Mouse (Mus musculus): ENCODE results near the gene Gldn. TPM values are rescaled to one million over a fixed set of nuclear protein-coding genes. Genes with fewer than 3 reads are reported as not detected.

Gldn gene
- under 1 TPM; 0.33 to 0.97 TPM for total RNA-seq (2021)
- long read RNA-seq, experiment 1: 0 reads
- long read RNA-seq, experiment 2: 0 reads

DNA sequence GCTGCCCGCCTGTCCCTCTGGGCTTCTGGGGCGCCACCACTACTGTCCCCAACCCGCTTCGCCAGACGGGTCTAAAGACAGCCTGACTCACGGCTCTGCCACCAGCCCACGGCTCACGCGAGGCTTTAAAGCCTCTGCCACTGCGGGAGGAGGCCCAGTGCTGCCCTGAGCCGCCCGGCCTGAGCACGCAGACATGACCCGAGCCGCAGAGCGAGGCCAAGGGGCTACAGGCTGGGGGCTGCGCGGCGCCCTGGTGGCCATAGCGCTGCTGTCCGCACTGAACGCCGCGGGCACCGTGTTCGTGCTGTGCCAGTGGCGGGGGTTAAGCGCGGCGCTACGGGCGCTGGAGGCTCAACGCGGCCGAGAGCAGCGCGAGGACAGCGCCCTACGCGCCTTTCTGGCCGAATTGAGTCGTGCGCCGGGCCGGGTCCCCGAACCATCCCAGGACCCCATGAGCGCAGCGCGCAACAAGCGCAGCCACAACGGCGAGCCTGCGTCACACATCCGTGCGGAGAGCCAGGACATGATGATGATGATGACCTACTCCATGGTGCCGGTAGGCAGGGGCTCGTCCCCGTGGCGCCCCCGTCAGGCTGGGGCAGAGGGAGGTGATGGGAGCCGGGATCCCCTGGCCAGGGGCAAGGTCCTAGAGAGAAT is at the start of gene Gldn:
Gldn (plus strand) TSS at position 156 of the 657 bp plus-strand sequence.
- intact Hi-C loops (cut with DNase I): no loop called here
- DNase-seq (ENCODE audit: low spot score in 2 of 2): peak in 1 of 2 experiments; percentile 7

DNA sequence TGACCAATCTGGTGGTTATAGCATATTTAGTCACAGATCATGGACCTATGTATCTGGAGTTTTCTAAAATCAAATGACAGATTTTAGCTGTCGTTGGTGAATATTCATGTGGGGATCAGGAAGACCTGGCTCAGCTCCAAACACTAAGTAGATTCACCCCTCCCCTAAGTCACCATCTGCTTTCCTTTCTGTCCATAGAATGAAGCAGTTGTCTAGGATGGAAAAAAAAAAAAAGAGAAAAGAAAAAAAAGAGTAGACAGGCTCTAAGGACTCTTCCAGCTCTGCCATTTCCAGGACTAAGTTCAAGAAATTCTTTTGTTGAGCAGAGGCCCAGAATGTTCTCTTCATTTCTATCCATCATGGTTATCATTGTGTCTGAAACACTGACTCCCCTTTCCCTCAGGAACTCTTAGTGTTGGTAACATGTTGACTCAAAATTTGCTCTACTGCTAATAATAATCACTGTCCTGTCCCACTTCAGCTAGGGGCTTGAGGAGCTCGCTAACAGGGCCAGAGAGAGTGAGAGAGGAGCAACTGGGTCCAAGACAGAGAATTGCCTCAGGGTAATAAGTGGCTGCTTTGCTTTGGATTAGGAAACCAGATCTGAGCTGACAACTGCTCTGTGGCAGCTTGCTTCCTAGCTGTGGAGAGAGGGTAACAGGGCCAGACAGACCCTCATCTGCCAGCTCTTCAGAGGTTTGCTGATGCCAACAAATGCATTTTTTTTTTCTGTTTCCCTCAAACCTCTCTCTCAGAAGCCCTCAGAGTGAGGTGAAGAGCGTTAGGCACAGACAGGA is 41.2 kb upstream of the Gldn start:
- intact Hi-C loops (cut with DNase I): no loop called here
- DNase-seq (ENCODE audit: low spot score in 2 of 2): no peak

DNA sequence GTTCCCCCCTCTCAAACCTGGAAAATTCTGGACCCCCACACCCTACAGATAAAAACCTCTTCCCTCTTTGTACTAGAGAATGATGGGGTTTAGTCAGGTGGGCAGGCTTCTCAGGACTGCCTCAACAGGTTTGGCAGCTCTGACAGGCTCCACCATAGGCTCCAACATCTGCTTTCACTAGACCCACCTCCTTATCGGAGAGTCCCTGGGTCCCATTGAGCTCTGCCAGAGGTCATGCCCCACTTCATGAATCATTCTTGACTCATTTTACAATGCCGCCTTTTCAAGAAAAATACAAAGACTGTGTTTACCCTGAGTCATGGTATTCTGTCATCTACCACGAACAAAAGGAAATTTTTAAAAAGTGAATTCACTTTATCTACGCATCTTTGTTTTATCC is 21.5 kb upstream of the Gldn start:
- intact Hi-C loops (cut with DNase I): no loop called here
- DNase-seq (ENCODE audit: low spot score in 2 of 2): no peak

DNA sequence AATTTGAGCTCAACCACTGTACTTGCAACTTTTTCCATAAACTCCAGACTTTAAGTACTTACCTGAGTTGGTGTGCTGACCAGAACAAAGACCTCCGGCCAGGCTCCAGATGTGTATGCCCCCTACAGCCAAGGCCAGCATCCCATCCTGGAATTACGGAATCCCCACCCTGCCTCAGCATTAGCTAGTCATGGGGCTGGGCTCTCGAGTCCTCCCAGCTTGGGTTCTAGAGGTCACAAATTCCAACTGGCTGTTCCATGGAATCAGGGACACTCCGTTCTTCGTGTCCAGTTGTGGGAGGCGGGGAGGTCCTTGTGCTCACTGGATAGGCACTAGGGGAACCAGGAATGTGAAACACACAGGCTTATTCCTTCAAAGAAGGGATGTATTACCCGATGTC is 18.3 kb upstream of the Gldn start, which contains the start of gene Cyp19a1:
Cyp19a1 (minus strand) TSS at position 101 of the 400 bp plus-strand sequence.
- intact Hi-C loops (cut with DNase I): no loop called here

DNA sequence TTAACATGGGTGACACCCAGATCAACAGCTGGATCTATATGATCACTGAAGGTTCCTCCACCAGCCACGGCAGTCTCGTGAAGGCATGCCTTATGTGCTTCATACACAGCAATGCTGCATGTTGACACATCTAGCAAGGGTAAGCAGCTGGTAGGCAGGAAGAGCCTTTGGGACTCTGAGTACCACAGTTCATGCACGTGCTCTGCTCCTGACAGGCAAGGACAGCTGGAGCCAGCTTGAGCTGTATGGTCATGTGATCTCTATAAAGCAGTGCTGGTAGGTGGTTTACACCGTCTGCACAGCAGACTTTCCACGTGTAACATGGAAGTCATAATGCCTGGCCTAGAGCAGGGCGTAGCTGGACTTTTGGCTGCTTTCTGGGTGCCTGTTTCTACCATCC is 16.3 kb upstream of the Gldn start:
- intact Hi-C loops (cut with DNase I): no loop called here

More for the DNA sequence above, 18.3 kb upstream of the Gldn start, which contains the start of gene Cyp19a1:
- DNase-seq (ENCODE audit: low spot score in 2 of 2): no peak

DNA sequence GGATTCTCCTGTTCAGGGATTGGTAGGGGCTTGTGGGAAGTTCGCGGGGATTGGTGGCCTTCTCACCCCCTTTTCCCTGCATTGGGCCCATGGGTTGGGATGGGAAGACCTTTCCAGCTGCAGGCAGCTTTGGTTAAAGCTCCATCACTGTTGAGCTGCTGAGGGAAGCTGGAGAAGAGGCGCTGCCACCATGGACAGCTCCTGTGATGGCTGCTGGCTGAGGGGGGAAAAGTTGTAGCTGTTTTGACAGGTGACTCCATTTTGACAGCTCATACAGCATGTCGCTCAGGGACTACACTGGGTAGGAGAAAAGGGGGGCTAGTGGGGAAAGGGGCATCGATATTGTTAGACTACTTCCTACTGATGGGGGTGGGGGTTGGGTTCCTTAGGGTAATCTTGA is 15.4 kb upstream of the Gldn start:
- intact Hi-C loops (cut with DNase I): no loop called here
- DNase-seq (ENCODE audit: low spot score in 2 of 2): no peak

More for the DNA sequence above, 16.3 kb upstream of the Gldn start:
- no peak for DNase-seq (ENCODE audit: low spot score in 2 of 2)

DNA sequence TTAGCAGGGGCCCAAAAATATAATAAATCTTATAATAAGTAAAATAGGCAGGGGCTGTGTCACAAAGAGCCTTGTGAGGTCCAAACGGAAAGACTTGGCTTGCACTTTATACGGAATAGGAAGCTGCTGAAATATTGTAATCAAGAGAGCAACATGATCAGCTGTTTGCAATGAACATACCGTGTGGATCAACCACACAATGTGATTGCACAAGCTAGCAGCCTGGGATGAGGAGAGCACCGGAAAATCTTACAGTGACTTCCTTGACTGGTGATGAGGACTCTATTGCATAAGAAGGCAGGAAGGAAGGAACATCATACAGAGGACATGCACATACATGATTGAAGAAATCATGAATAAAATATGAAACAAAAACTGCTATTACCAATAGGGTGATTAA is 11.0 kb upstream of the Gldn start:
- intact Hi-C loops (cut with DNase I): no loop called here
- no peak for DNase-seq (ENCODE audit: low spot score in 2 of 2)

DNA sequence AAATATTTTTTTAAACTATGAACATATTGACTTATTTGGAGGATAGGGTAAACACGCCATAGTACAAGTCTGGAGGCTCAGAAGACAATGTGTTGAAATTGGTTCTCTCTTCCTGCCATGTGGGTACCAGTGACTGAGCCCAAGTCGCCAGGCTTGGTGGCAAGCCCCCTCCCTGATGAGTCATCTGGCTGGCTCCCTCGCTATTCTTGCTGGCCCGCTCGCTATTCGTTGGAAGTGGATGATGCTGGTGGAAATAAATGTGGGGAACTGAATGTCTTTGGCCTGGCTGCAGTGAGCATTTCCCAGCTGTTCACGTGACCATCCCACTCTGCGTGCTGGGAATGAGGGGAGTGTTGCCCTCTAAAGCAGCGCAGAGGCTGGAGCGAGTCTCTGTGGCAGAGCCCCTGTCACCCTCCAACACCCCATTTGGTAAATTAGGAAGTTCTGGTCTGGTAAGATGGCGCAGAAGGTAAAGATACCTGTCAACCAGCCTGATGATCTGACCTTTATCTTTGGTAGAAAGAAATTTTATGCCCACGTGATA is 7.2 kb upstream of the Gldn start:
- intact Hi-C loops (cut with DNase I): no loop called here
- no peak for DNase-seq (ENCODE audit: low spot score in 2 of 2)

DNA sequence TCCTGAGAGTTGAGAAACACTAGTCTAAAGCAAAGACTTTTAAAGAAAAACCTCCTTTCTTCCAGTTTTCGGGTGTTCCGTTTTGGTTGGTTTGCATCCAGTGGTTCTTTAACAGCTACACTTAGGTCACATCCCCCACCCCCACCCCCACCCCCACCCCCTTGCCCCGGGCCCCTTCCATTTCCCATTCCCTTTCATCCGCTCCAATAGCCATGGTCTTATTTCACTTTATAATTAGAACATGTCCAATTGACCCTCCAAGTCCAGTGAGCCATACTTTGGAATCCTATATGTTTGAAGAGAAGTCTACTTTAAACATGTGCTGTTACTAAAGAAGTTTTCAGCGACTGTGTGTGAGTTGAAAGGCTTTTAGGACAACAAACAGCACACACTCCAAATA is 1.5 kb downstream of the Gldn start:
- intact Hi-C loops (cut with DNase I): no loop called here

DNA sequence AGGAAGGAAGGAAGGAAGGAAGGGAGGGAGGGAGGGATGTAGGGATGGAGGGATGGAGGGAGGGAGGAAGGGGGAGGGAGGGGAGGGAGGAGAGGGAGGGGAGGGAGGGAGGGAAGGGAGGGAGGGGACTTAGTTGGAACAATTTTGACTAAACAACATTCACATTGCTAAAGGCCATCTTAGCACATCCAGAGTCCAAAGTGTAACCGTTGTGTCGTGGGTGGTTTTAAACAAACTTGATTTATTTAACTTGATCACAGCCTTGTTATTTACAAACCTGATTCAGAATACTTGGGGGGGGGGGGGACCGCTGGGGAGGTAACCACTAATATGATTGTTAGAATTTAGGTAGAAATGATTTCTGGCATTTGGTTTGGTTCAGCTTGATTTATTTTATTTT is 13.1 kb downstream of the Gldn start:
- intact Hi-C loops (cut with DNase I): no loop called here
- no peak for DNase-seq (ENCODE audit: low spot score in 2 of 2)

More for the DNA sequence above, 1.5 kb downstream of the Gldn start:
- no peak for DNase-seq (ENCODE audit: low spot score in 2 of 2)

DNA sequence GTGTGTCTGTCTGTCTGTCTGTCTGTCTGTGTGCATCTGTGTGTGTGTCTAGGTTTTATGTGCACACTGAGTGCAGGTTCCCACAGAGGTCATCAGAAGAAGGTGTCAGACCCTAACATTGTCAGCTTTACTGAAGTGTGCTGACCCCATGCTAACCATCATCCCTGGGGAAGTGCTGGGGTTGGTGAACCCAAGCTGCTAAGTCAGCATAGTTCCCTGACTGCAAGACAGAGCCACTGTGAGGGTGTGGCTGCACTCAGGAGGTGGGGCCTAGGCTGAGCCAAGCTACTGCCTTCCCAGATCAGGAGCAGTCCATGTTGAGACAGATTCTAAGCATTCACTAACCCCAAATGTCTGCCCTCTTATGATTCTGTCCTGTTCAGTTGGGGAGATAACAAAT is 13.5 kb downstream of the Gldn start:
- intact Hi-C loops (cut with DNase I): no loop called here
- DNase-seq (ENCODE audit: low spot score in 2 of 2): no peak

DNA sequence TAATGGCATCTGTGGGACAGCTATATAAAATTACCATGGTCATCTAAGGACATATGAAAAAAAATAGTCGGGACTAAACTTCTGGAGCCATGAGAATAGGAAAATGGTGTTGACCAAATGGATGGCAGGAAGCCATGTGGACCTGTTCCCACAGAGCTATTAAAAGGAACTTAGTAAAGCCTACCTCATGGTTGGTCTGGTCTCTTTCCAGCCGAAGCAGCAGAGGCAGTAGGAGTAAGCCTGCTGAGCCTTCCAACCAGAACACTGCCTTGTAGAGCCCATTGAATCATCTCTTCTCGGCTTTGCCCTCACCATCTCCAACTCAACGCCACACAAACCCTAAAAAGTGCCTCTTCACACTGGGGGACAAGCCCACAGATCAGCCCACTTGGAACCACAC is 15.0 kb downstream of the Gldn start:
- intact Hi-C loops (cut with DNase I): no loop called here
- DNase-seq (ENCODE audit: low spot score in 2 of 2): peak in 1 of 2 experiments; percentile 23

DNA sequence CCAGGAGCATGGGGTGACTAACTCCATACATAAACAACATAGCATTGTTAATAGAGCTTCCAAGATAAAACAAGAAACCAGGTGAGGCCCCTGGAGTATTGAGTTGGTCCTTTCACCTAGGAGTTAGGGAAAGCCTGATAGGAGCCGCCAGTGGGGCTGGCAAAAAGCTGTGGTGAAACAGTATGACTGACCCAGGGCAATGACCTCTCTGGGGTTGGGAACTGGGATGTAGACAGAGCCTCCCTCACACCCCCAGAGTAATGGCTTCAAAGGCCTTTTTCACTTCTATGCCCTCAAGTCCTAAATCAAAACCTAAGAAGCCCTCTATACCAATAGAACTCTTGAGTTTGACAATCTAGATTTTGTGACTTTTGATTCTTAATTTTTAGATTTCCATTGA is 21.9 kb downstream of the Gldn start:
- no peak for DNase-seq (ENCODE audit: low spot score in 2 of 2)
- intact Hi-C loops (cut with DNase I): no loop called here

DNA sequence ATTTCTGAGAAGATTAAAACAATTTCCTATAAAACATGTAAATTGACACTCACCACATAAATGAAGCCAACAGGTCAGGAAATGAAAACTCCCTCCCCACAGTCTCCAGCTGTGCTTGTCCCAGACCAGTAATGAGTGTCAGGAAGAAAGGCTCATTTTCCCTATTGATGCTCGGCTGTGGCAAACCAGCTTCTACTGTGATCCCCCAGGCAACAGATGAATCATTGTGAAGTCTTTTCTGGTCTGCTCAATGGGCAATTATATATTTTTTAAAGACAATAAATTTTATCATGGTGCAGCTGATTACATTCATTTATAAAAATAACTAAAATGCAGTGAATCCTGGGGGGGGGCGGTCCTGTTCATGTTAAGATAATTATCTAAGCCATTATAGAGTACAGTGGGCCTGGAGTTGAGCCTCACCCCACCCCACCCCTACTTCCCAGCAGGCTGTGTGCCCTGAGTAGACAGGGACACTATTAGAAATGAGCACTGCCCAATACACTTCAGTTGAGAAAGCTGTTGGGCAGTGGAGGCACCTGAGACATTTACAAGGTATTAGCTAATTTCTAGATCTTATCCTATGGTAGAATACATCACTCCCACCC is 22.6 kb downstream of the Gldn start:
- intact Hi-C loops (cut with DNase I): no loop called here
- no peak for DNase-seq (ENCODE audit: low spot score in 2 of 2)

DNA sequence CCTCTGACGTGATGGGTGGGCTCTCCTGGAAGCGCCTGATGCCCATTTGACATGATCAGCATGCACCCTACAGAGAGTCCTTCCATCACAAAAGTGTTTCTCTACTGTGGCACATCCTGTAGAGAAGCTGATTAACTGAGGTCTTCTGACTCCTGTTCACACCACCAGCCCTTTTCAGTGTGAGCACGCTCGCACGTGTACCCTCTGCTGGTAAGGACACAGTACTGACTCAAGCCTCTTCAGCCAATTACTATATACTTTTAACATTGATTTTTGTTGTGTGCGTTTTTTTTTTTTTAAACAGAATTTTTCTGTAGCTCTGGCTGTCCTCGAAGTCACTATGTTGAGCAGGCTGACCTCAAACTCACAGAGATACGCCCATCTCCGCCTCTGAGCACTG is 30.1 kb downstream of the Gldn start:
- DNase-seq (ENCODE audit: low spot score in 2 of 2): no peak
- intact Hi-C loops (cut with DNase I): no loop called here

DNA sequence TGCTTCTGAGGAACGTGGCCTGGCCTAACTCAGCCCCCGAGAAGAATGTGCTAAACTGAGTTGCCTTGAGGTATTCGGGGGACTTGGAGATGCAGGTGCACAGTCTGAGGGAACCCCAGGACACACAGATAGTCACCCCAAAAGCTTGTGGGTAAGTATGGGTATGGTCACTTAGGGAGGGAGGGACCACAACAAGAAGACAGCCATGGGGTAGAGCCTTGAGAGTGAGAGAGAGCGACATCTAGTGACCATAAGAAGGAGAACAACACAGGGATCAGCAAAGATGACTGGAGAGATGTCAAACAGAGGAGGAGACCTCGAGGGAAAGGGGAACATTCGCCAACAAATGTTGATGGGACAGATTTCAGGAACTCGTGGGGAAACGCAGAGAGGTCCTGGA is 37.2 kb downstream of the Gldn start:
- intact Hi-C loops (cut with DNase I): loop anchor here (5.0 kb wide), 1 partner anchor 141 kb away; no protein-coding TSS in a partner anchor
- DNase-seq (ENCODE audit: low spot score in 2 of 2): peak; percentile 25 to 49

DNA sequence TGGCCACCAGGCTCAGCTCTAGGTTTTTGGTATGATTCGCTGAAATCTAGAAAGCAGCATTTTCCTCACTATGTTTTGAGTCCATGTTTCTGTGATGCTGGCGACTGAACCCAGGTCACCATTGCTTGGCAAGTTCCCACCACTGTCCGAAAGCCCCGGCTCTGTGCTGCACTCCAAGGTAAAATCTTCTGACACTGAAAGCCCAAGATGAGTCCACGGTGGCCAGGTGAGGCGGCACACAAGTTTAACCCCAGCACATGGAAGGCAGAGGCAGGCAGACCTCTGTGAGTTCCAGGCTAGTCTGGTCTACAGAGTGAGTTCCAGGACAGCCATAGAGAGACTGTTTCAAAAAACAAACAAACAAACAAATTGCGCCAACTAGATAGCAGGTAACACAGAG is 42.9 kb downstream of the Gldn start:
- no peak for DNase-seq (ENCODE audit: low spot score in 2 of 2)
- intact Hi-C loops (cut with DNase I): no loop called here

DNA sequence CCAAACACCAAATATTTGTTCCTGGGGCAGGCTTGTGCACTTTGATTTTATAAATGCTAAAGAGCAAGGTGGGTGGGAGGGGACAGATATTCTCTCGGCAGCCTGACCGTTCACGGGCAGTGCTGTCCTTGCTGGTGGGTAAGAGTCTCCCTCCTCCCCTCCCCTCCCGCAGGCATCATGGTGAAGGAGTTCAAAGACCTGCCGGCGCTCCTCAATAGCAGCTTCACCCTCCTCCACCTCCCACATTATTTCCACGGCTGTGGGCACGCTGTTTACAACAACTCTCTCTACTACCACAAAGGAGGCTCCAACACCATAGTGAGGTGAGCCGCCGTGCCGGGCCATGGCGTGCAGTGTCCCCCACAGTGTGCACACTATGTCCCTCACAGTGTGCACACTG is 49.3 kb downstream of the Gldn start:
- intact Hi-C loops (cut with DNase I): no loop called here

DNA sequence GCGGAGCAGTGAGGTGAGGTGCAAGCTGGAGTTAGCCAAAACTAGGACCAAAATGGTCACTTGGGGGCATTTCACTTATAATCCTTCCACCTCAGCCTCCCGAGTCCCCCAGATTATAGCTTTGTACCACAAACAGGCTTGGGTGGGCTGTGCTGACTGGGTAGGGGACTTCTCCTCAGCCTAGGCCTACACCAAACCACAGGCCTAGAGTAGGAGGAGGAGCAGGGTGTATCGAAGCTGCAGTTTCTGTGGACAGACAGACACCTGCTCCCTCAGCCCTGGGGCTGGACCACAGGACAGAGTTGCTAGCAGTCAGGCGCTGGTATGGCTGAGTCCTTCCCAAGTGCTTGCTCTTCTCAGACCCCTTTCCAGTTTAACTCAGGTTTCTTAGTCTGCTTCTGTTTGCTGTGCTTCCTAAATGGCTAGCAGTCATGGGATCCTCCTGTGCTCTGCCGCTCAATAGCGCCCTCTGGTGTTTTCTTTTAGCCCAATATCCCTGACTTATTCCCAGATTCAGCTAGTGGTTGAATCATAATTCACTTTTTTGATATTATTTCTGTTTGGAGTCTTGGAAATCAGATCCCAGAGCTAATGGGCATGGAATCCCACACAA is 50.4 kb downstream of the Gldn start:
- peak; percentile 87 for DNase-seq (ENCODE audit: low spot score in 2 of 2)
- intact Hi-C loops (cut with DNase I): loop anchor here (2.0 kb wide), 1 partner anchor 156 kb away; no protein-coding TSS in a partner anchor

More for the DNA sequence above, 49.3 kb downstream of the Gldn start:
- no peak for DNase-seq (ENCODE audit: low spot score in 2 of 2)

DNA sequence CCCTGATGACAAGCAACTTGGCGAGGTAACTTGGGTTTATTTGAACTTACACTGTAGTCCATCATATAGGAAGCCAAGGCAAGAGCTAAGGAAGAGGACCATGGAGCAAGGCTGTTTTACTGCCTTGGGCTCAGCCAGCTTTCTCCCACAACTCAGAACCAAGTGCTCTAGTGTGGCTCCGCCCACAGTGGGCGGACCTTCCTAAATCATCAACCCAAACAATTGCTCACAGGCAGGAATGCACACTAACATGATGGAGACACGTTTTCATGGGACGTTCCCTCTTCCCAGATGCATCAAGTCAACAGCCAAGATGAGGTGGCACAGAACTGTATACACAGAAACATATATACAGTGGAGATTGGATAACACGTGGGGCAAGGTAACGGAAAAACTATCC is 55.7 kb downstream of the Gldn start:
- no peak for DNase-seq (ENCODE audit: low spot score in 2 of 2)
- intact Hi-C loops (cut with DNase I): no loop called here

Data from left cerebral cortex, postnatal 14 days (tissue).